Mouse (Mus musculus) hindbrain, postnatal 0 days (tissue): ENCODE measurements around the gene Tanc1. TPM values are rescaled to one million over a fixed set of nuclear protein-coding genes. Genes with fewer than 3 reads are reported as not detected.

Experiments used
- ATAC-seq: fragments of 200-750 bp; cut with Nextera tagmentation; 2 replicates; pipeline ENCODE4 v1.8.0; 2017; ENCODE audit warnings: mild to moderate bottlenecking, moderate TSS enrichment, moderate library complexity
- DNase-seq: peaks from one replicate; pipeline ENCODE4 v3.0.0-alpha.2; 2015; ENCODE audit warnings: low spot score
- H3K27ac ChIP-seq: fragments of 300-500 bp; sonication (generic); 2 replicates; pipeline ENCODE4 v1.5.1; 2014; ENCODE audit warnings: mild to moderate bottlenecking
- H3K27me3 ChIP-seq: fragments of 300-500 bp; sonication (generic); 2 replicates; pipeline ENCODE4 v1.6.1; 2014; ENCODE audit warnings: low read length, mixed read lengths; ENCODE audit not compliant: insufficient read depth
- H3K36me3 ChIP-seq: fragments of 300-500 bp; sonication (generic); 2 replicates; pipeline ENCODE4 v1.6.1; 2014; ENCODE audit warnings: low read length, mixed read lengths; ENCODE audit not compliant: insufficient read depth
- H3K4me1 ChIP-seq: fragments of 300-500 bp; sonication (generic); 2 replicates; pipeline ENCODE4 v1.6.1; 2014; ENCODE audit warnings: antibody characterized with exemption, low read length, mixed read lengths; ENCODE audit not compliant: insufficient read depth
- H3K4me2 ChIP-seq: fragments of 300-500 bp; sonication (generic); 2 replicates; pipeline ENCODE4 v1.6.1; 2014; ENCODE audit warnings: low read depth, mild to moderate bottlenecking, low read length, moderate library complexity, mixed read lengths
- H3K4me3 ChIP-seq: fragments of 300-500 bp; sonication (generic); 2 replicates; pipeline ENCODE4 v1.5.1; 2014; ENCODE audit warnings: low read length
- H3K9ac ChIP-seq: fragments of 300-500 bp; sonication (generic); replicated peaks from 2 replicates; pipeline ENCODE4 v1.6.1; 2014; ENCODE audit warnings: mild to moderate bottlenecking, low read length, moderate library complexity, mixed read lengths
- H3K9me3 ChIP-seq: fragments of 300-500 bp; sonication (generic); 2 replicates; pipeline ENCODE4 v1.6.1; 2016; ENCODE audit warnings: low read length, mixed read lengths
- CTCF ChIP-seq: IDR thresholded peaks from 2 replicates; pipeline ENCODE4 v1.5.1; 2016; ENCODE audit warnings: antibody characterized with exemption, control low read depth, low read depth
- WGBS: fragments of 180-500 bp; shearing (Covaris S2); extraction: QIAGEN DNeasy Blood & Tissue Kit; methylation state at CpG from one replicate; pipeline ENCODE4 v1.1.7; 2014; 5-methylcytosine and 5-hydroxymethylcytosine counted together
- polyA plus RNA-seq: library from polyadenylated mRNA; unstranded; fragments of >200 nt; fragmentation: Nextera tagmentation; extraction: Ambion mirVana; gene quantifications from 2 replicates; pipeline ENCODE4 v1.2.1, GENCODE M21; 2015
- total RNA-seq: library from RNA; depleted of rRNA; stranded (reverse); fragments of >200 nt; gene quantifications from 2 replicates; pipeline ENCODE4 v1.2.3, GENCODE M21; 2014

The Tanc1 gene
- total and polyA plus RNA-seq, 2 experiments from 2014 or later, result 4.2 to 12.1 TPM

GRCm38 (mm10) chr2:59746070-59746469, 134.2 kb downstream of the Tanc1 start:
- Histone ChIP-seq H3K27ac (no peak overlapping the region), H3K9ac (no peak overlapping the region), H3K4me3 (no peak overlapping the region), H3K9me3 (no peaks in the 10 kb centered on the region), H3K36me3 (no peaks in the 10 kb centered on the region), H3K4me1 (no peaks in the 10 kb centered on the region), H3K4me2 (no peak overlapping the region), H3K27me3 (no peaks in the 10 kb centered on the region)
- DNase-seq, result no peak
- no peak for TF ChIP-seq CTCF
- ATAC-seq, result no peak
- 83% methylated on average over 9 of the region's 9 CpGs for WGBS

GRCm38 (mm10) chr2:59747757-59748156, 135.9 kb downstream of the Tanc1 start:
- ATAC-seq, result no peak

GRCm38 (mm10) chr2:59749371-59749770, 137.5 kb downstream of the Tanc1 start:
- no peak overlapping the region for H3K9ac ChIP-seq
- H3K4me3 ChIP-seq, result no peak overlapping the region
- 44% methylated on average over 10 of the region's 10 CpGs for WGBS
- DNase-seq (no peak), ATAC-seq (no peak)
- no peaks in the 10 kb centered on the region for H3K27me3 ChIP-seq
- no peaks in the 10 kb centered on the region for H3K4me1 ChIP-seq
- H3K36me3 ChIP-seq, result no peaks in the 10 kb centered on the region
- no peaks in the 10 kb centered on the region for H3K9me3 ChIP-seq
- no peak overlapping the region for H3K4me2 ChIP-seq
- no peak overlapping the region for H3K27ac ChIP-seq
- TF ChIP-seq CTCF, result no peak

More at GRCm38 (mm10) chr2:59747757-59748156, 135.9 kb downstream of the Tanc1 start:
- Histone ChIP-seq H3K9me3 (no peaks in the 10 kb centered on the region), H3K9ac (no peak overlapping the region), H3K4me2 (no peak overlapping the region), H3K4me3 (no peak overlapping the region), H3K4me1 (no peaks in the 10 kb centered on the region), H3K36me3 (no peaks in the 10 kb centered on the region), H3K27me3 (no peaks in the 10 kb centered on the region), H3K27ac (no peak overlapping the region)
- no peak for DNase-seq
- WGBS, result 86% methylated on average over 9 of the region's 9 CpGs
- TF ChIP-seq CTCF, result no peak

- WGBS, result 71% methylated on average over 6 of the region's 6 CpGs
- Histone ChIP-seq H3K4me2 (no peak overlapping the region), H3K4me3 (no peak overlapping the region), H3K9me3 (no peaks in the 10 kb centered on the region), H3K9ac (no peak overlapping the region), H3K27me3 (no peaks in the 10 kb centered on the region), H3K36me3 (no peaks in the 10 kb centered on the region), H3K4me1 (0 out of 2 replicates have a peak, but pooled peaks cover under 1% of the 10 kb centered on the region), H3K27ac (no peak overlapping the region)
- ATAC-seq (no peak), DNase-seq (no peak)
- no peak for TF ChIP-seq CTCF
Measured at GRCm38 (mm10) chr2:59751172-59751571, 139.3 kb downstream of the Tanc1 start.

- H3K9me3 ChIP-seq, result no peaks in the 10 kb centered on the region
- WGBS, result 85% methylated on average over 7 of the region's 7 CpGs
- H3K36me3 ChIP-seq, result no peaks in the 10 kb centered on the region
- H3K4me2 ChIP-seq, result no peak overlapping the region
- 0 out of 2 replicates have a peak, but pooled peaks cover 2% of the 10 kb centered on the region for H3K4me1 ChIP-seq
- H3K9ac ChIP-seq, result no peak overlapping the region
- ATAC-seq, result no peak
- H3K27me3 ChIP-seq, result no peaks in the 10 kb centered on the region
- DNase-seq, result no peak
- H3K4me3 ChIP-seq, result no peak overlapping the region
- no peak for TF ChIP-seq CTCF
- no peak overlapping the region for H3K27ac ChIP-seq
Measured at GRCm38 (mm10) chr2:59752148-59752547, 140.3 kb downstream of the Tanc1 start.

- no peak for ATAC-seq
- Histone ChIP-seq H3K27me3 (no peaks in the 10 kb centered on the region), H3K4me1 (0 out of 2 replicates have a peak, but pooled peaks cover 2% of the 10 kb centered on the region), H3K4me2 (no peak overlapping the region), H3K36me3 (no peaks in the 10 kb centered on the region), H3K4me3 (no peak overlapping the region), H3K9ac (no peak overlapping the region), H3K27ac (no peak overlapping the region), H3K9me3 (no peaks in the 10 kb centered on the region)
- WGBS, result 92% methylated on average over 5 of the region's 5 CpGs
- no peak for TF ChIP-seq CTCF
- DNase-seq, result no peak
Measured at GRCm38 (mm10) chr2:59752766-59753165, 140.9 kb downstream of the Tanc1 start.

- TF ChIP-seq CTCF, result no peak
- DNase-seq (no peak), ATAC-seq (no peak)
- Histone ChIP-seq H3K9me3 (no peaks in the 10 kb centered on the region), H3K4me3 (no peak overlapping the region), H3K27me3 (no peaks in the 10 kb centered on the region), H3K4me1 (0 out of 2 replicates have a peak, but pooled peaks cover 2% of the 10 kb centered on the region), H3K4me2 (no peak overlapping the region), H3K9ac (no peak overlapping the region), H3K27ac (no peak overlapping the region), H3K36me3 (no peaks in the 10 kb centered on the region)
- whole genome bisulfite sequencing, result 76% methylated on average over 13 of the region's 13 CpGs
Measured at GRCm38 (mm10) chr2:59756137-59756753, 144.4 kb downstream of the Tanc1 start.
